Mouse (Mus musculus) MEL (cell line): ENCODE measurements around the gene Rtl9. TPM values are rescaled to one million over a fixed set of nuclear protein-coding genes. Genes with fewer than 3 reads are reported as not detected.

Experiments
- DNase-seq: peaks from one replicate; pipeline ENCODE4 v3.0.0; 2011; ENCODE audit warnings: low read depth, low spot score
- H3K27ac ChIP-seq: 2 replicates; pipeline ENCODE4 v1.5.1; 2012; ENCODE audit warnings: low read depth, mild to moderate bottlenecking, control low read depth, low read length, moderate library complexity; ENCODE audit not compliant: control insufficient read depth
- H3K27me3 ChIP-seq, 2 experiments: fragments of 150-350 bp in 1 of 2; sonication (generic) in 1 of 2; 2 replicates each; pipeline ENCODE4 v1.6.1; 2012; ENCODE audit warnings: low read length in 2 of 2, mild to moderate bottlenecking in 2 of 2, improper control_type of control experiment in 1 of 2, moderate library complexity in 1 of 2; ENCODE audit not compliant: insufficient read depth in 2 of 2, control insufficient read depth in 1 of 2
- H3K36me3 ChIP-seq, 2 experiments: 2 replicates each; pipeline ENCODE4 v1.6.1; 2012 to 2014; ENCODE audit warnings: low read length in 2 of 2, improper control_type of control experiment in 1 of 2, inconsistent platforms in 1 of 2, mild to moderate bottlenecking in 1 of 2; ENCODE audit not compliant: insufficient read depth in 2 of 2, control insufficient read depth in 1 of 2
- H3K4me1 ChIP-seq, 2 experiments: fragments of 150-350 bp in 1 of 2; sonication (generic) in 1 of 2; 2 replicates each; pipeline ENCODE4 v1.6.1; 2012; ENCODE audit warnings: low read length in 2 of 2, improper control_type of control experiment in 1 of 2, mild to moderate bottlenecking in 1 of 2; ENCODE audit not compliant: insufficient read depth in 2 of 2, control insufficient read depth in 1 of 2
- H3K4me3 ChIP-seq, 2 experiments: fragments of 150-350 bp in 1 of 2; sonication (generic) in 1 of 2; 2 replicates each; pipeline ENCODE4 v1.5.1; 2012; ENCODE audit warnings: low read depth in 2 of 2, low read length in 2 of 2, mild to moderate bottlenecking in 2 of 2, moderate library complexity in 2 of 2, control low read depth in 1 of 2, improper control_type of control experiment in 1 of 2; ENCODE audit not compliant: control insufficient read depth in 1 of 2, insufficient read depth in 1 of 2
- H3K79me2 ChIP-seq: 2 replicates; pipeline ENCODE4 v1.6.1; 2012; ENCODE audit warnings: mild to moderate bottlenecking, low read length, moderate library complexity; ENCODE audit not compliant: control insufficient read depth, poor library complexity, insufficient read depth
- H3K9ac ChIP-seq: 2 replicates; pipeline ENCODE4 v1.6.1; 2012; ENCODE audit warnings: low read depth, mild to moderate bottlenecking, control low read depth, low read length, moderate library complexity; ENCODE audit not compliant: control insufficient read depth, poor library complexity, severe bottlenecking
- H3K9me3 ChIP-seq: fragments of 150-350 bp; sonication (generic); replicated peaks from 2 replicates; pipeline ENCODE4 v1.6.1; 2012; ENCODE audit warnings: mild to moderate bottlenecking, low read length, improper control_type of control experiment, moderate library complexity; ENCODE audit not compliant: insufficient read depth
- BHLHE40 ChIP-seq: IDR thresholded peaks from 2 replicates; pipeline ENCODE4 v1.6.1; 2012; ENCODE audit warnings: low read depth, mild to moderate bottlenecking, inconsistent platforms, low read length, improper control_type of control experiment, borderline replicate concordance
- CTCF ChIP-seq, 3 experiments: IDR thresholded peaks in 2 of 3; conservative IDR thresholded peaks in 1 of 3; 2 replicates each; pipeline ENCODE4 v1.5.1; 2011 to 2012; ENCODE audit warnings: low read length in 3 of 3, low read depth in 2 of 3, mild to moderate bottlenecking in 2 of 3, improper control_type of control experiment in 1 of 3, inconsistent platforms in 1 of 3, mixed read lengths in 1 of 3, moderate library complexity in 1 of 3; ENCODE audit not compliant: control insufficient read depth in 1 of 3, insufficient read depth in 1 of 3, poor library complexity in 1 of 3, severe bottlenecking in 1 of 3
- E2F4 ChIP-seq: IDR thresholded peaks from 2 replicates; pipeline ENCODE4 v1.6.1; 2011; ENCODE audit warnings: low read depth, low read length, improper control_type of control experiment, borderline replicate concordance
- EP300 ChIP-seq, 2 experiments: IDR thresholded peaks; 2 replicates each; pipeline ENCODE4 v1.6.1; 2011; ENCODE audit warnings: improper control_type of control experiment in 2 of 2, low read length in 2 of 2, low read depth in 1 of 2, mild to moderate bottlenecking in 1 of 2
- HCFC1 ChIP-seq: IDR thresholded peaks from 2 replicates; pipeline ENCODE4 v1.6.1; 2012; ENCODE audit warnings: low read depth, mild to moderate bottlenecking, inconsistent platforms, low read length, improper control_type of control experiment, moderate library complexity
- MAFK ChIP-seq: IDR thresholded peaks from 2 replicates; pipeline ENCODE4 v1.6.1; 2011; ENCODE audit warnings: low read depth, mild to moderate bottlenecking, low read length, improper control_type of control experiment, borderline replicate concordance
- MEF2A ChIP-seq: IDR thresholded peaks from 2 replicates; pipeline ENCODE4 v1.6.1; 2014; ENCODE audit warnings: low read depth, mild to moderate bottlenecking, inconsistent platforms, low read length, improper control_type of control experiment; ENCODE audit not compliant: poor library complexity, insufficient replicate concordance, severe bottlenecking; ENCODE audit errors: extremely low read depth
- NRF1 ChIP-seq: IDR thresholded peaks from 2 replicates; pipeline ENCODE4 v1.6.1; 2014; ENCODE audit warnings: low read depth, mild to moderate bottlenecking, inconsistent platforms, low read length, improper control_type of control experiment, moderate library complexity; ENCODE audit not compliant: poor library complexity, insufficient read depth, severe bottlenecking
- SMC3 ChIP-seq: IDR thresholded peaks from 2 replicates; pipeline ENCODE4 v1.6.1; 2011; ENCODE audit warnings: low read depth, low read length, improper control_type of control experiment
- UBTF ChIP-seq: IDR thresholded peaks from 2 replicates; pipeline ENCODE4 v1.6.1; 2012; ENCODE audit warnings: low read depth, mild to moderate bottlenecking, inconsistent platforms, low read length, improper control_type of control experiment, moderate library complexity, borderline replicate concordance; ENCODE audit not compliant: insufficient read depth
- USF1 ChIP-seq: IDR thresholded peaks from 2 replicates; pipeline ENCODE4 v1.6.1; 2014; ENCODE audit warnings: low read depth, mild to moderate bottlenecking, inconsistent platforms, low read length, improper control_type of control experiment, moderate library complexity
- ZC3H11A ChIP-seq: IDR thresholded peaks from 2 replicates; pipeline ENCODE4 v1.6.1; 2012; ENCODE audit warnings: low read depth, mild to moderate bottlenecking, inconsistent platforms, low read length, improper control_type of control experiment
- ZKSCAN1 ChIP-seq: IDR thresholded peaks from 2 replicates; pipeline ENCODE4 v1.6.1; 2012; ENCODE audit warnings: low read depth, mild to moderate bottlenecking, inconsistent platforms, low read length, improper control_type of control experiment, moderate library complexity
- ZMIZ1 ChIP-seq: IDR thresholded peaks from 2 replicates; pipeline ENCODE4 v1.6.1; 2012; ENCODE audit warnings: low read depth, mild to moderate bottlenecking, inconsistent platforms, low read length, improper control_type of control experiment, moderate library complexity
- ZNF384 ChIP-seq: IDR thresholded peaks from 2 replicates; pipeline ENCODE4 v1.6.1; 2012; ENCODE audit warnings: low read depth, mild to moderate bottlenecking, inconsistent platforms, low read length, improper control_type of control experiment
- polyA plus RNA-seq, 2 experiments: library from polyadenylated mRNA; stranded (reverse) in 1 of 2; unstranded in 1 of 2; fragments of >175 nt in 1 of 2; fragments of >200 nt in 1 of 2; gene quantifications; 2 replicates each; pipeline versions ENCODE4 v1.2.1 to v1.2.4; 2012; ENCODE audit warnings: low replicate concordance in 2 of 2, low read depth in 1 of 2; ENCODE audit not compliant: insufficient read length in 2 of 2, insufficient read depth in 1 of 2, missing spikeins in 1 of 2
- total RNA-seq: library from RNA; depleted of rRNA; stranded (reverse); fragments of 300-350 nt; gene quantifications from 2 replicates; pipeline ENCODE4 v1.2.3, GENCODE M21; 2012

Gene Rtl9
- total and polyA plus RNA-seq, 3 experiments: not detected

DNA sequence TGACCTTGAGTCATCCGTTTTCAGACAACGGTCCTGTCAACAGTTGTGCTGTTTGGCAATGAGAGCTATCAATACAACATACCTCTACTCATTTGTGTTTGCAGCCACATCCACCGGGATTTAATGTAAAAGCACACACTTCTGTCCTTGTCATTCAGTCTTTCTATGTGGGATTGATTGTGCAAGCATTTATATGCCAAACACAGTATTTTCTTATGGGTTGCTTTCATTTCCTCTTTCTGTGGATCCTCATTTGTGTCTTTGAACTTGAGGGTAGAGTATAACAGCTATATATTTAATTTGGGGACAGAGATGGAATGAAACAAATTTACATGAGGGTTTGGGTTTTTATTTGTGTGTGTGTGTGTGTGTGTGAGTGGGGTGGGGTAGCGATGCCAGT, 47.5 kb upstream of the Rtl9 start:
- TF ChIP-seq UBTF (no peak), ZKSCAN1 (no peak), MAFK (no peak), ZMIZ1 (no peak), MEF2A (no peak)
- Histone ChIP-seq H3K79me2 (no peaks in the 10 kb centered on the region), H3K27ac (no peak overlapping the region), H3K4me1 (no peaks in the 10 kb centered on the region), H3K36me3 (no peaks in the 10 kb centered on the region), H3K4me3 (no peak overlapping the region), H3K9me3 (no peaks in the 10 kb centered on the region), H3K27me3 (no peaks in the 10 kb centered on the region; a peak in 1 of 4 replicates), H3K9ac (no peak overlapping the region)
- DNase-seq: no peak

GRCm38 (mm10) chrX:143058829-143059228, 40.6 kb upstream of the Rtl9 start:
- Histone ChIP-seq H3K79me2 (no peaks in the 10 kb centered on the region), H3K4me3 (peak overlapping the region; percentile 39 to 43; a peak in 2 of 4 replicates), H3K27me3 (peaks cover 0 to 4% of the 10 kb centered on the region in 2 experiments; a peak in 1 of 4 replicates), H3K36me3 (no peaks in the 10 kb centered on the region), H3K9ac (peak overlapping the region; percentile 50), H3K27ac (no peak overlapping the region)
- peak; percentile 81 for DNase-seq
- no peak for TF ChIP-seq NRF1
- no peak for TF ChIP-seq E2F4
- TF ChIP-seq BHLHE40: 0 out of 2 replicates have a peak, but pooled peaks have one; percentile 15
- peak; percentile 90 for TF ChIP-seq ZC3H11A
- TF ChIP-seq USF1: no peak
- TF ChIP-seq SMC3: peak; percentile 93
- peak; percentile 89 to 100 (median 97) for TF ChIP-seq CTCF (IDR thresholded peaks at IDR 0.05 in 2 of 3, conservative IDR thresholded peaks at IDR 0.05 in 1 of 3; ENCODE audit: control insufficient read depth in 1 of 3, insufficient read depth in 1 of 3, low read depth in 2 of 3, low read length in 3 of 3, poor library complexity in 1 of 3, severe bottlenecking in 1 of 3)
- TF ChIP-seq EP300 (IDR thresholded peaks at IDR 0.05; ENCODE audit: low read depth in 1 of 2, low read length in 2 of 2): 0 out of 4 replicates have a peak, but pooled peaks of 1 of the 2 experiments have one; percentile 4
- no peak for TF ChIP-seq MEF2A
- peak; percentile 38; the same call in 1 of the 2 replicates for TF ChIP-seq ZNF384
- no peak for TF ChIP-seq HCFC1
- TF ChIP-seq, all 39 proteins: peak for 6
- Histone ChIP-seq H3K4me1 (no peaks in the 10 kb centered on the region), H3K9me3 (no peaks in the 10 kb centered on the region)
